Mouse (Mus musculus): ENCODE measurements around the gene Prr15l. TPM values are rescaled to one million over a fixed set of nuclear protein-coding genes. Genes with fewer than 3 reads are reported as not detected.

Gene Prr15l
- polyA plus RNA-seq, 1 experiment = 137 TPM

GRCm38 (mm10) chr11:96984903-96985302 lies 57.0 kb downstream of the Prr15l start:
- TF ChIP-seq CTCF (IDR thresholded peaks at IDR 0.05; ENCODE audit: extremely low read depth, insufficient read length, insufficient replicate concordance, low read depth, low read length) (no peak), POLR2A (IDR thresholded peaks at IDR 0.05; ENCODE audit: low read depth, low read length) (no peak)
- no peaks in the 10 kb centered on the region for H3K27me3 ChIP-seq (ENCODE audit: control insufficient read depth, insufficient read depth, low read length)
- H3K36me3 ChIP-seq (ENCODE audit: control insufficient read depth, insufficient read depth, low read length) = no peaks in the 10 kb centered on the region
- no peak overlapping the region for H3K27ac ChIP-seq (ENCODE audit: insufficient read depth, low read depth, low read length)
- peaks cover 12% of the 10 kb centered on the region for H3K4me1 ChIP-seq (ENCODE audit: control insufficient read depth, insufficient read depth, insufficient read length, low read length)
- H3K4me3 ChIP-seq (ENCODE audit: low read depth, low read length) = no peak overlapping the region
- 41% methylated on average over 4 of the region's 4 CpGs for WGBS

GRCm38 (mm10) chr11:96986463-96986862 lies 58.6 kb downstream of the Prr15l start:
- H3K27ac ChIP-seq (ENCODE audit: insufficient read depth, low read depth, low read length) = no peak overlapping the region
- no peaks in the 10 kb centered on the region for H3K36me3 ChIP-seq (ENCODE audit: control insufficient read depth, insufficient read depth, low read length)
- peaks cover 12% of the 10 kb centered on the region for H3K4me1 ChIP-seq (ENCODE audit: control insufficient read depth, insufficient read depth, insufficient read length, low read length)
- WGBS = 55% methylated on average over 3 of the region's 3 CpGs
- H3K27me3 ChIP-seq (ENCODE audit: control insufficient read depth, insufficient read depth, low read length) = no peaks in the 10 kb centered on the region
- no peak for TF ChIP-seq CTCF (IDR thresholded peaks at IDR 0.05; ENCODE audit: extremely low read depth, insufficient read length, insufficient replicate concordance, low read depth, low read length)
- TF ChIP-seq POLR2A (IDR thresholded peaks at IDR 0.05; ENCODE audit: low read depth, low read length) = no peak
- no peak overlapping the region for H3K4me3 ChIP-seq (ENCODE audit: low read depth, low read length)

Other genes starting within 250 kb of the Prr15l start
- 9.8 and 13.2 TPM in 2 replicates for gene Snx11, start 150.5 kb upstream of the Prr15l start, polyA plus RNA-seq (2012; rRNA removed)
- gene Cbx1, start 139.0 kb upstream of the Prr15l start, polyA plus RNA-seq (2012; rRNA removed) = 11.8 and 18.1 TPM in 2 replicates
- gene Nfe2l1, start 98.1 kb upstream of the Prr15l start, polyA plus RNA-seq (2012; rRNA removed) = 36.1 and 87.5 TPM in 2 replicates
- gene Copz2, start 78.2 kb upstream of the Prr15l start, polyA plus RNA-seq (2012; rRNA removed) = 4.7 and 9.5 TPM in 2 replicates
- 23.2 and 33.1 TPM in 2 replicates for gene Cdk5rap3, start 11.6 kb upstream of the Prr15l start, polyA plus RNA-seq (2012; rRNA removed)
- gene Pnpo, start 15.9 kb downstream of the Prr15l start, polyA plus RNA-seq (2012; rRNA removed) = 28.4 and 44.6 TPM in 2 replicates
- gene Sp2, start 54.9 kb downstream of the Prr15l start, polyA plus RNA-seq (2012; rRNA removed) = 11.0 and 20.1 TPM in 2 replicates
- gene Sp6, start 85.3 kb downstream of the Prr15l start, polyA plus RNA-seq (2012; rRNA removed) = 0.13 and 0.22 TPM in 2 replicates
- 23.7 and 50.0 TPM in 2 replicates for gene Scrn2, start 101.8 kb downstream of the Prr15l start, polyA plus RNA-seq (2012; rRNA removed)
- 0.09 TPM in 2 replicates for gene Lrrc46, start 113.3 kb downstream of the Prr15l start, polyA plus RNA-seq (2012; rRNA removed)
- 32.2 and 59.3 TPM in 2 replicates for gene Mrpl10, start 113.5 kb downstream of the Prr15l start, polyA plus RNA-seq (2012; rRNA removed)
- 12.1 and 21.3 TPM in 2 replicates for gene Osbpl7, start 122.5 kb downstream of the Prr15l start, polyA plus RNA-seq (2012; rRNA removed)
- gene Tbx21, start 187.2 kb downstream of the Prr15l start, polyA plus RNA-seq (2012; rRNA removed) = 1.0 and 2.3 TPM in 2 replicates
- 7.5 and 11.4 TPM in 2 replicates for gene Tbkbp1, start 223.4 kb downstream of the Prr15l start, polyA plus RNA-seq (2012; rRNA removed)

Measured in small intestine, adult 2 months (tissue).